Mouse (Mus musculus): ENCODE measurements around the gene Zfp536. TPM values are rescaled to one million over a fixed set of nuclear protein-coding genes. Genes with fewer than 3 reads are reported as not detected.
A peak's percentile ranks its signal among the peaks of the same experiment; 100 is the strongest.

Gene Zfp536
- polyA plus RNA-seq (2011; ENCODE audit: insufficient read depth, insufficient read length, low read depth, missing spikeins): not detected in 2 replicates

DNA sequence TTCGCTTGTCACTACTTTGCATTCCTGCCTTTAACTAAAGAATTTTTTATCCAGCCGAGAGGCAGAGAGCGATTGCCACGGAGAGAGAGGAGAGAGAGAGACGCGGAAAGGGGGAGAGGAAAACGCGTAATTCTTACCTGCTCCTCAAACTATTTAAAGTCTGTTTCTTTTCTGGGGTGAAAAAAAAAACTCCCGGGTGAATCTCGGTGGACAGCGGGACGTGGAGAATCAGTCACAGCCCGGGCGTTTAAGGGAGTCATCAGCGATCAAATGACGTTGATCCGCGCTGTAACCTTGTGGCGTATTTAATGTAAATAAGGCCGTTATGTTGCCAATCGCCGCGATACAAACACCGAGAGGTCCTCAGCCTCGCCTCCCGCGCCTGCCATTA, at the start of gene Zfp536:
Gene Zfp536 (minus strand): TSS at position 330 of the 391 bp plus-strand sequence.
- Histone ChIP-seq H3K4me3 (ENCODE audit: low read depth, low read length) (peak within 1 kb of the TSS; percentile 20; the same call in 1 of the 2 replicates), H3K27me3 (ENCODE audit: control insufficient read depth, insufficient read depth, low read length, poor library complexity, severe bottlenecking) (peaks cover 37% of the 10 kb centered on the region), H3K4me1 (ENCODE audit: control insufficient read depth, insufficient read depth, low read length) (no peaks in the 10 kb centered on the region), H3K9me3 (replicated peaks; ENCODE audit: control insufficient read depth, insufficient read depth, low read length, poor library complexity, severe bottlenecking) (no peaks in the 10 kb centered on the region), H3K9ac (ENCODE audit: low read depth, poor library complexity, severe bottlenecking) (peak within 1 kb of the TSS; percentile 70; the same call in 1 of the 2 replicates), H3K36me3 (ENCODE audit: control insufficient read depth, insufficient read depth, low read length, poor library complexity, severe bottlenecking) (no peaks in the 10 kb centered on the region), H3K27ac (ENCODE audit: insufficient read depth, low read length) (no peak within 1 kb of the TSS)
- no peak for TF ChIP-seq POLR2A (IDR thresholded peaks at IDR 0.05; ENCODE audit: insufficient read depth, low read length)
- TF ChIP-seq CTCF (IDR thresholded peaks at IDR 0.05; ENCODE audit: low read depth, low read length): no peak
- TF ChIP-seq EP300 (IDR thresholded peaks at IDR 0.05; ENCODE audit: insufficient read depth, low read depth, low read length): no peak

DNA sequence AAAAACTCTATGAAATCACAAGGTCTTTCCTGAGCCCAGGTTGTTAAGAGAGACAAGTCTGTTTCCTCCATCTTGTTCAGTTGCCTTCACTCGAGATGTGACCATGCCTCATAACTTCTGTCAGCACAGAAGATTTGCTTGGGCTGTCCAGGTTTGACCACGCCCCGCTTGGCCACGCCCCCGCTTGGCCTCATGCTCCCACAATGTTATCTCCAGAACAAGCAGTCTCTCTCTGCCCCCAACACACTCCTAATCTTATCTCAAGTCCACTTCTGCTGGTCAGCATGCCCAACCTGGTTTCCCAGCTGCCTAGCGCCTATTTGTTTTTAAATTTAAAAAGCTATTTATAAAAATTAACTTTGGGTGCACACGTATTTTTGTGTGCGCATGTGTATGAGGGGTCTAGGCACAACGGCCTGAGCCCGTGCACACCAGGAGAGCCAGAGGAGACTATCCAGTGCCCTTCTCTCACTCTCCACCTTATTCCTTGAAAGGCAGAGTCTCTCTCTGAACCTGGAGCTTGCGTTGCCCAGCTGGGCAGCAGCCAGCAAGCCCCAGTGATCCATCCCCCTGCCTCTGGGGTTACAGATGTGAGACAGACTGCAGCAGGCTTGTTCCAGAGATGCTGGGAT, 47.3 kb upstream of the Zfp536 start:
- Histone ChIP-seq H3K9me3 (replicated peaks; ENCODE audit: control insufficient read depth, insufficient read depth, low read length, poor library complexity, severe bottlenecking) (no peaks in the 10 kb centered on the region), H3K9ac (ENCODE audit: low read depth, poor library complexity, severe bottlenecking) (no peak overlapping the region), H3K27ac (ENCODE audit: insufficient read depth, low read length) (no peak overlapping the region), H3K4me3 (ENCODE audit: low read depth, low read length) (no peak overlapping the region), H3K27me3 (ENCODE audit: control insufficient read depth, insufficient read depth, low read length, poor library complexity, severe bottlenecking) (no peaks in the 10 kb centered on the region), H3K36me3 (ENCODE audit: control insufficient read depth, insufficient read depth, low read length, poor library complexity, severe bottlenecking) (no peaks in the 10 kb centered on the region), H3K4me1 (ENCODE audit: control insufficient read depth, insufficient read depth, low read length) (peaks cover 5% of the 10 kb centered on the region)
- TF ChIP-seq POLR2A (IDR thresholded peaks at IDR 0.05; ENCODE audit: insufficient read depth, low read length): no peak
- no peak for TF ChIP-seq CTCF (IDR thresholded peaks at IDR 0.05; ENCODE audit: low read depth, low read length)
- TF ChIP-seq EP300 (IDR thresholded peaks at IDR 0.05; ENCODE audit: insufficient read depth, low read depth, low read length): no peak

DNA sequence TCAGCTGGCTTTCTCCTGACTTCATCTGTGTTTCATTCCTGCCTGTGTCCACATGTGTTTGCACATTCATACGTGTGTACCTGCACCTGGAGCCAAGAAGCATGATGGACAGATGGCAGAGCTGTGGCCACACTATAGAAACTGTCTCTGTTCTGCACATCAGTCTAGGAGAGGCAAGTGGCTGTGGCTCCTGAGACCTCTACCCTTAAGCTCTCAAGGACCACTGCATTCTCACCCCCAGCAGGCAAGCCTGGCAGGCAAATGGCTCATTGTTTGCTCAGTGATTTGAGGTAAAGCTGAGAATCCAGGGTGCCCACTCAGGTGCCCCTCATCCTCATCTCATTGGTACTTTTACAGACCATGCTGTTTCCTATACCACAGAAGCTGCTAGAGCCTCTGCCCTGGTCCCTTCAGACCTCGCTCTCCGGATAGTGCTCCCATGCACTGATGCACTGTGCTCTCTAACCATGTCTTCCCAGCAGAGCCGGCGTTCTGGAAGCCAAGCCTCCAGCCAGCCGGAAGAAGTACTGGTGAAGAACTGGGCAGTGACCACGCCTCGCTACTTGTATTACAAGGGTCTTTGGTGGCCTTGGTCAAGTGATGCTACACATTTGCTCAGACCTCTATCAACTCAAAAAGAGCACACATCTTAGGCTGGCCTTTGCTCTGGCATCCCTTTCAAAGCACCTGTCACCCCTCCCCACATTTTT, 45.3 kb upstream of the Zfp536 start:
- Histone ChIP-seq H3K9ac (ENCODE audit: low read depth, poor library complexity, severe bottlenecking) (no peak overlapping the region), H3K36me3 (ENCODE audit: control insufficient read depth, insufficient read depth, low read length, poor library complexity, severe bottlenecking) (no peaks in the 10 kb centered on the region), H3K27ac (ENCODE audit: insufficient read depth, low read length) (no peak overlapping the region), H3K9me3 (replicated peaks; ENCODE audit: control insufficient read depth, insufficient read depth, low read length, poor library complexity, severe bottlenecking) (no peaks in the 10 kb centered on the region), H3K4me1 (ENCODE audit: control insufficient read depth, insufficient read depth, low read length) (no peaks in the 10 kb centered on the region), H3K27me3 (ENCODE audit: control insufficient read depth, insufficient read depth, low read length, poor library complexity, severe bottlenecking) (no peaks in the 10 kb centered on the region), H3K4me3 (ENCODE audit: low read depth, low read length) (no peak overlapping the region)
- TF ChIP-seq EP300 (IDR thresholded peaks at IDR 0.05; ENCODE audit: insufficient read depth, low read depth, low read length) (no peak), CTCF (IDR thresholded peaks at IDR 0.05; ENCODE audit: low read depth, low read length) (no peak), POLR2A (IDR thresholded peaks at IDR 0.05; ENCODE audit: insufficient read depth, low read length) (no peak)

- no peak for TF ChIP-seq POLR2A (IDR thresholded peaks at IDR 0.05; ENCODE audit: insufficient read depth, low read length)
- no peak for TF ChIP-seq CTCF (IDR thresholded peaks at IDR 0.05; ENCODE audit: low read depth, low read length)
- no peak for TF ChIP-seq EP300 (IDR thresholded peaks at IDR 0.05; ENCODE audit: insufficient read depth, low read depth, low read length)
- Histone ChIP-seq H3K27me3 (ENCODE audit: control insufficient read depth, insufficient read depth, low read length, poor library complexity, severe bottlenecking) (no peaks in the 10 kb centered on the region), H3K4me1 (ENCODE audit: control insufficient read depth, insufficient read depth, low read length) (no peaks in the 10 kb centered on the region), H3K9me3 (replicated peaks; ENCODE audit: control insufficient read depth, insufficient read depth, low read length, poor library complexity, severe bottlenecking) (no peaks in the 10 kb centered on the region), H3K4me3 (ENCODE audit: low read depth, low read length) (no peak overlapping the region), H3K27ac (ENCODE audit: insufficient read depth, low read length) (no peak overlapping the region), H3K36me3 (ENCODE audit: control insufficient read depth, insufficient read depth, low read length, poor library complexity, severe bottlenecking) (no peaks in the 10 kb centered on the region), H3K9ac (ENCODE audit: low read depth, poor library complexity, severe bottlenecking) (no peak overlapping the region)
These were observed 43.5 kb upstream of the Zfp536 start for GRCm38 (mm10) chr7:37816901-37817300.

DNA sequence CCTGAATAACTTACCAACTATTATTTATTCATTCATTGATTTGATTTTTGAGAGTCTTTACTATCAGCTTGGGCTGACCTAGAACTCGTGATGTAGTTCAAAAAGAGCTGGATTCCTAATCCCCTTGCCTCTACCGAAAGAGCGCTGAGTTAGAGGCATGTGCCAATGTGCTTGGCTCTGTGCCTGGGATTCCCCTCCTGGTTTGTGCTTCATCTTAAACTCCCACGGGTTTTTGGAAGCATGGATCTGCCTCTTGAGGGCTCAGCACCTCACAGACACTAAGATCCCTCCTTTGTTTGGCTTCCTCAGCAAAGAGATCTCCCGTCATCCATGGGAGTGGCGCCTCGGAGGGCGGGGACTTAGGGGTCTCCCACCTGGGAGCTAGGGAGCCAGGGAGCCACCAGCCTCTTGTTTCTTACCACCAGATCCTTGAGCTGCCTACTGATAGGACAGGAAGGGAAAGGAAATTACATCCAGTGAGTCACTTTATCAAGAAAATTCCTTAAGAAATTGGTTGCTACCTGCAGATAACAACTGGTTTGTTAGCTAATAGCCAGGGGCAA, 41.5 kb upstream of the Zfp536 start:
- H3K9me3 ChIP-seq (replicated peaks; ENCODE audit: control insufficient read depth, insufficient read depth, low read length, poor library complexity, severe bottlenecking): no peaks in the 10 kb centered on the region
- H3K4me3 ChIP-seq (ENCODE audit: low read depth, low read length): no peak overlapping the region
- no peaks in the 10 kb centered on the region for H3K36me3 ChIP-seq (ENCODE audit: control insufficient read depth, insufficient read depth, low read length, poor library complexity, severe bottlenecking)
- no peak for TF ChIP-seq EP300 (IDR thresholded peaks at IDR 0.05; ENCODE audit: insufficient read depth, low read depth, low read length)
- no peak for TF ChIP-seq CTCF (IDR thresholded peaks at IDR 0.05; ENCODE audit: low read depth, low read length)
- TF ChIP-seq POLR2A (IDR thresholded peaks at IDR 0.05; ENCODE audit: insufficient read depth, low read length): no peak
- no peaks in the 10 kb centered on the region for H3K4me1 ChIP-seq (ENCODE audit: control insufficient read depth, insufficient read depth, low read length)
- H3K27ac ChIP-seq (ENCODE audit: insufficient read depth, low read length): no peak overlapping the region
- H3K27me3 ChIP-seq (ENCODE audit: control insufficient read depth, insufficient read depth, low read length, poor library complexity, severe bottlenecking): no peaks in the 10 kb centered on the region
- no peak overlapping the region for H3K9ac ChIP-seq (ENCODE audit: low read depth, poor library complexity, severe bottlenecking)

DNA sequence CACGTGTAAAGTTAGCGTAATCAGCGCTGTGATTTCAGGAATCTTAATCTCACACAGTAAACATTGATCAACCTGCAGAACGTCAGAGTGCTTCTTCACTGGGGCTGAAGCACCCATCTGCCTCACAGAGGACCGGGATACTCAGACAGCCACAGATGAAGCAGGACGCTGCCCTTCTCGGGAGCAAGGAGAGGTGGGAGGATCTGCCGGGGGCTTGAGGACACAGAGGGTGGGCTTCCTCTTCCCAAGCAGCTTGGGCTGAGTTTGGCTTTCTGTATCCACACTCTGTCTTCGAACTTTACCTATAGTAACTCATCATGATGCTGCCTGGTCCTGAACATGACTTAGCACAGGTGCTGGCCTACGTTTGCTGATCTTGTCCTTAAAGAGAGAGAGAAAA, 40.2 kb upstream of the Zfp536 start:
- Histone ChIP-seq H3K9me3 (replicated peaks; ENCODE audit: control insufficient read depth, insufficient read depth, low read length, poor library complexity, severe bottlenecking) (no peaks in the 10 kb centered on the region), H3K9ac (ENCODE audit: low read depth, poor library complexity, severe bottlenecking) (no peak overlapping the region), H3K27ac (ENCODE audit: insufficient read depth, low read length) (no peak overlapping the region), H3K36me3 (ENCODE audit: control insufficient read depth, insufficient read depth, low read length, poor library complexity, severe bottlenecking) (no peaks in the 10 kb centered on the region), H3K4me3 (ENCODE audit: low read depth, low read length) (no peak overlapping the region), H3K4me1 (ENCODE audit: control insufficient read depth, insufficient read depth, low read length) (no peaks in the 10 kb centered on the region), H3K27me3 (ENCODE audit: control insufficient read depth, insufficient read depth, low read length, poor library complexity, severe bottlenecking) (no peaks in the 10 kb centered on the region)
- TF ChIP-seq EP300 (IDR thresholded peaks at IDR 0.05; ENCODE audit: insufficient read depth, low read depth, low read length) (no peak), CTCF (IDR thresholded peaks at IDR 0.05; ENCODE audit: low read depth, low read length) (no peak)
